Mouse (Mus musculus) hindbrain, embryonic 16.5 days (tissue): ENCODE measurements around the gene Samd10. TPM values are rescaled to one million over a fixed set of nuclear protein-coding genes. Genes with fewer than 3 reads are reported as not detected.

ENCODE experiments used
- ATAC-seq: fragments of 200-750 bp; cut with Nextera tagmentation; 2 replicates; pipeline ENCODE4 v1.8.0; 2017; ENCODE audit warnings: moderate TSS enrichment, moderate library complexity
- H3K27ac ChIP-seq: fragments of 300-500 bp; sonication (generic); 2 replicates; pipeline ENCODE4 v1.5.1; 2014; ENCODE audit warnings: low read depth, mild to moderate bottlenecking, control low read depth, low read length, moderate library complexity
- H3K27me3 ChIP-seq: fragments of 300-500 bp; sonication (generic); replicated peaks from 2 replicates; pipeline ENCODE4 v1.6.1; 2014; ENCODE audit warnings: low read length; ENCODE audit not compliant: control insufficient read depth, insufficient read depth
- H3K36me3 ChIP-seq: fragments of 300-500 bp; sonication (generic); 2 replicates; pipeline ENCODE4 v1.6.1; 2014; ENCODE audit warnings: mild to moderate bottlenecking, low read length, moderate library complexity, mixed read lengths; ENCODE audit not compliant: control insufficient read depth, insufficient read depth
- H3K4me1 ChIP-seq: fragments of 300-500 bp; sonication (generic); 2 replicates; pipeline ENCODE4 v1.6.1; 2014; ENCODE audit warnings: low read depth, low read length; ENCODE audit not compliant: control insufficient read depth, insufficient read depth
- H3K4me2 ChIP-seq: fragments of 300-500 bp; sonication (generic); 2 replicates; pipeline ENCODE4 v1.6.1; 2014; ENCODE audit warnings: mild to moderate bottlenecking, low read length, control low read depth, moderate library complexity
- H3K4me3 ChIP-seq: fragments of 300-500 bp; sonication (generic); 2 replicates; pipeline ENCODE4 v1.5.1; 2014; ENCODE audit warnings: mild to moderate bottlenecking, low read length, control low read depth, moderate library complexity
- H3K9ac ChIP-seq: fragments of 300-500 bp; sonication (generic); 2 replicates; pipeline ENCODE4 v1.6.1; 2014; ENCODE audit warnings: low read depth, mild to moderate bottlenecking, control low read depth, low read length, moderate library complexity
- H3K9me3 ChIP-seq: fragments of 300-500 bp; sonication (generic); 2 replicates; pipeline ENCODE4 v1.6.1; 2014; ENCODE audit warnings: mild to moderate bottlenecking, low read length, moderate library complexity; ENCODE audit not compliant: control insufficient read depth
- WGBS: fragments of 180-500 bp; shearing (Covaris S2); extraction: QIAGEN DNeasy Blood & Tissue Kit; methylation state at CpG from one replicate; pipeline ENCODE4 v1.1.7; 2014; 5-methylcytosine and 5-hydroxymethylcytosine counted together
- polyA plus RNA-seq: library from polyadenylated mRNA; unstranded; fragments of >200 nt; fragmentation: Nextera tagmentation; extraction: Ambion mirVana; gene quantifications from 2 replicates; pipeline ENCODE4 v1.2.1, GENCODE M21; 2015

Gene Samd10
- polyA plus RNA-seq, 1 experiment from 2014 or later: 192 TPM

DNA sequence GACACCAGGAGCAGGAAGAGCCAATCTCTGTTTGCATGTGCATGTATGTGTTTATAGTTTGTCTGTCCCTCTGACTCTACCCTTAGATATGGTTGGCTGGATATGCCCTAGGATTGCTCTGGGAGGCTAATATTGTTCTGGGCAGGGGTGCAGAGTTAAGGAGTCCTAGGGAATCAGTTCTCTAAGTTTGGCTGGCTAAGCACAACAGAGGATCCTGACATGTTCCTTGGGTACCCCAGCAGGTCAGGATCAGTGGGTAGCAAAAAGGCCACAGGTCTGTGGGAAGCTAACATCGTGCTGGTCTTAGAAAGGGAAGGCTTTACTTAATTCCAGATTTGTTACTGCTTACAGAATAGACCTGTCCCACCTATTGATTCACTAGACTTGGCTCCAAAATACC lies 19.3 kb downstream of the Samd10 start:
- H3K4me2 ChIP-seq: no peak overlapping the region
- H3K9ac ChIP-seq: no peak overlapping the region
- H3K36me3 ChIP-seq: peaks cover 12% of the 10 kb centered on the region; the same call in 1 of the 2 replicates
- no peak overlapping the region for H3K4me3 ChIP-seq
- WGBS: 100% methylated on average over 1 of the region's 1 CpGs
- H3K4me1 ChIP-seq: peaks cover 24% of the 10 kb centered on the region
- ATAC-seq: no peak
- H3K27me3 ChIP-seq: no peaks in the 10 kb centered on the region
- H3K27ac ChIP-seq: no peak overlapping the region
- H3K9me3 ChIP-seq: no peaks in the 10 kb centered on the region

DNA sequence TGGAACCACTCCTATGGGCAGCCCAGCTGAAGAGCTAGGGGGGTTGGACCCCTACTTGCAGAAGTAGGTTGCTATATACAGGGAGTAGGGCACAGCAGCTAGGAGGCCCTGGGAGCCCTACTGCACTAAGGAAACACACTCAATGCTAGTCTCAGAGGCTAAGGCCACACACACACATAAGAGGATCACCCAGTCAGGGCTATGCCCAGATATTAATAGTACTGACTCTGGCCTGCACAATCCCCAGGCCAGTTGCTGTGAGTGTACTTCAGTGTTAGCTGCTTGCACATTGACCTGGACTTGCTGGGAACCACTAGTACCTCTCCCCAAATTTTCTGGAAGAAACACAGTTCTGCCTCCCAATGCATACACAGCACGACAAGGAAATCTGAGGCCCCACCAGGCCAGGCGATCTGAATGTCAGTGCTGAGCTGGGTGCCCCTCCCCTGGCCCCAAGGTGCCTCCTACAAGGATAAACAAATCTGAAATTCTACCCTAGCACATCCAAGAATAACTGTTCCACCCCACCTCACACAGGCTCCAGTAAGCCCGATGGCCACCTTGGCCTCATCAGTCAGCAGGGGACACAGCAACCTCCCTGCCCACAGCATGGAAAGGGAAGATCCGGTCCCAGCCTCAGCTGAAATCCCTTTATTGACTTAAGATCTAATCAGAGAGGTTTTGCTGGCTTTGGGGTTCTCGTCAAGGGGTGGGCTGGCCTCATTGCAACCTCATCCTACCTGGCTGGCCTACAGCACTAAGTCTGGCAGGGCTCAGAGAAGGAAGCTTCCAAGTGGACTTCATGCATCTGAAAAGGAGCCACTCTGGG lies 20.0 kb downstream of the Samd10 start:
- no peak for ATAC-seq
- Histone ChIP-seq H3K36me3 (peaks cover 5% of the 10 kb centered on the region), H3K9ac (no peak overlapping the region), H3K27ac (no peak overlapping the region), H3K9me3 (no peaks in the 10 kb centered on the region), H3K4me2 (no peak overlapping the region), H3K27me3 (no peaks in the 10 kb centered on the region), H3K4me3 (no peak overlapping the region), H3K4me1 (peaks cover 24% of the 10 kb centered on the region)
- 78% methylated on average over 5 of the region's 5 CpGs for WGBS

- Histone ChIP-seq H3K9ac (no peak overlapping the region), H3K36me3 (no peaks in the 10 kb centered on the region; the same call in 1 of the 2 replicates), H3K27ac (no peak overlapping the region), H3K27me3 (no peaks in the 10 kb centered on the region), H3K9me3 (no peaks in the 10 kb centered on the region), H3K4me3 (no peak overlapping the region), H3K4me1 (peaks cover 24% of the 10 kb centered on the region), H3K4me2 (no peak overlapping the region)
- 77% methylated on average over 7 of the region's 7 CpGs for WGBS
- no peak for ATAC-seq
Measured at GRCm38 (mm10) chr2:181577981-181578581, 20.9 kb downstream of the Samd10 start.

GRCm38 (mm10) chr2:181577126-181577525 lies 21.9 kb downstream of the Samd10 start:
- H3K27me3 ChIP-seq: no peaks in the 10 kb centered on the region
- H3K9me3 ChIP-seq: no peaks in the 10 kb centered on the region
- no peak for ATAC-seq
- no peak overlapping the region for H3K27ac ChIP-seq
- H3K9ac ChIP-seq: no peak overlapping the region
- no peak overlapping the region for H3K4me2 ChIP-seq
- 38% methylated on average over 2 of the region's 2 CpGs for WGBS
- H3K4me1 ChIP-seq: peaks cover 21% of the 10 kb centered on the region
- no peaks in the 10 kb centered on the region; the same call in 1 of the 2 replicates for H3K36me3 ChIP-seq
- no peak overlapping the region for H3K4me3 ChIP-seq

DNA sequence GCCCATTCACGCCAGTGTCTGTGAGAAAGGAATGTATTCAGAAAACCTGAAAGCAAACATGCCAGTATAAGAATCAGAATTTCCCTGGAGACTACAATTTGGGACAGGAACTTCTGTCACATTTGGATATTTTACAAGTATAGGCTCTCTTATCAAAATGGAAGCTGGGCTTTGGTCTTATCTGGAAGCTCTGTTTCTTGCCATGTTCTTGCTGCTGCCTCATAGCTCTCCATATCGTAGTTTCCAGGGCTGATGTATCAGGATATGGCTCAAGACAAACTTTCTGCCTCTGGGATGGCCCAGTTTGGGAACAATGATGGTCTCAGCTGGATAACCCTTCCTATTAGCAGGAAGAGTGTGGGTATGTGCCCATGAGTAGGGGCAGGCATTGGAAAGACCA lies 22.4 kb downstream of the Samd10 start:
- peaks cover 18% of the 10 kb centered on the region for H3K4me1 ChIP-seq
- H3K4me3 ChIP-seq: no peak overlapping the region
- 94% methylated on average over 2 of the region's 2 CpGs for WGBS
- no peaks in the 10 kb centered on the region for H3K9me3 ChIP-seq
- H3K27me3 ChIP-seq: no peaks in the 10 kb centered on the region
- no peaks in the 10 kb centered on the region; the same call in 1 of the 2 replicates for H3K36me3 ChIP-seq
- no peak for ATAC-seq
- H3K9ac ChIP-seq: no peak overlapping the region
- H3K27ac ChIP-seq: no peak overlapping the region
- H3K4me2 ChIP-seq: no peak overlapping the region

DNA sequence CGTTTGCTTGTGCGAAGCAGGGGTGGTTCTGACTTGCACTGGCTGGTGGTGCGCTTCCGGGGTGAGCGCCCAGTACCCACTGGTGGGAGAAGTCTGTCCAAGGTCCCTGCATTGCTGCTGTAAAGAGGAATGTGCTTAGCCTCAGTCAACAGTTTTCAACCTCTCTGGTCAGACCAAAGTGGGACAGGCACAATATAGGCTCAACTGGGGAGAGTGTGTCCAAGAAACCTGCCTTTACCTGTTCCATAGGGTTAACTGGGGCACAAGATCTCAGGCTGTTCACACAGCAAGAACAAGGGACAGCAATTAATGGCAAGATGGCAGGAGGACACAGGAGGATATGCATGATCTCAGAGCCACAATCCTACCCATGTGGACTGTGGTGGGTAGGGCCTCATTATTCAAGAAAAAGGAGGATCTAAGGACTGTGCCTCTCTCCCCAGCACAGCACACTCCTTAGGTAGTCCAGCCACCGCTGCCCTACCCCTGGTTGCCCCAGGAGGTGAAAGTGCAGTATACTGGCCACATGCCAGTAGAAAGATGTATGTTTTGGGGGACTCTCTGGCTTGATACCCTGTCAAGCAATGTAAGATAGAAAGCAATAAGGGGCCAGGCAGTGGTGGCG lies 24.0 kb downstream of the Samd10 start:
- H3K9me3 ChIP-seq: no peaks in the 10 kb centered on the region
- WGBS: 95% methylated on average over 7 of the region's 7 CpGs
- no peak overlapping the region for H3K27ac ChIP-seq
- no peaks in the 10 kb centered on the region for H3K27me3 ChIP-seq
- ATAC-seq: no peak
- no peak overlapping the region for H3K4me2 ChIP-seq
- no peaks in the 10 kb centered on the region; the same call in 1 of the 2 replicates for H3K36me3 ChIP-seq
- no peak overlapping the region for H3K4me3 ChIP-seq
- peaks cover 7% of the 10 kb centered on the region for H3K4me1 ChIP-seq
- H3K9ac ChIP-seq: no peak overlapping the region

DNA sequence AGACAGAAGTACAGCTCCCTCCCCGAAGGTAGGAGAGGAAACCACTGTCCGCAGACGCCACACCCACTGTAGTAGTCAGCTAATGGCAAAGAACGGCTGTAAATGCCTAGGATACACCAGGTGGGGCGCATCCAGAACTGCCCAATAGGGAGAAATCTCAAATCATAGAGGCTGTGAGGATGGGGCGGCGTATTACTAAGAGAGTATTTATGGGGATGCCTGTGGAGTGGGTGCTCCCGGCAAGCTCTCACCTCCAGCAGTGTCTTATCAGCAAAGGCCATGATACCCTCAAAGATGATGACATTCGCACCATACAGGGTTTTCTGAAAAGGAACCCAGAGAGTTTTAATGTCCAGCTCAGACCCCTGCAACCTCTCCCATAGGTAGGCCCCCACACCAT lies 25.1 kb downstream of the Samd10 start:
- Histone ChIP-seq H3K27ac (no peak overlapping the region), H3K9me3 (no peaks in the 10 kb centered on the region), H3K4me2 (no peak overlapping the region), H3K36me3 (no peaks in the 10 kb centered on the region; the same call in 1 of the 2 replicates), H3K27me3 (no peaks in the 10 kb centered on the region), H3K4me1 (peaks cover 7% of the 10 kb centered on the region), H3K9ac (no peak overlapping the region), H3K4me3 (no peak overlapping the region)
- ATAC-seq: no peak
- 93% methylated on average over 9 of the region's 9 CpGs for WGBS

DNA sequence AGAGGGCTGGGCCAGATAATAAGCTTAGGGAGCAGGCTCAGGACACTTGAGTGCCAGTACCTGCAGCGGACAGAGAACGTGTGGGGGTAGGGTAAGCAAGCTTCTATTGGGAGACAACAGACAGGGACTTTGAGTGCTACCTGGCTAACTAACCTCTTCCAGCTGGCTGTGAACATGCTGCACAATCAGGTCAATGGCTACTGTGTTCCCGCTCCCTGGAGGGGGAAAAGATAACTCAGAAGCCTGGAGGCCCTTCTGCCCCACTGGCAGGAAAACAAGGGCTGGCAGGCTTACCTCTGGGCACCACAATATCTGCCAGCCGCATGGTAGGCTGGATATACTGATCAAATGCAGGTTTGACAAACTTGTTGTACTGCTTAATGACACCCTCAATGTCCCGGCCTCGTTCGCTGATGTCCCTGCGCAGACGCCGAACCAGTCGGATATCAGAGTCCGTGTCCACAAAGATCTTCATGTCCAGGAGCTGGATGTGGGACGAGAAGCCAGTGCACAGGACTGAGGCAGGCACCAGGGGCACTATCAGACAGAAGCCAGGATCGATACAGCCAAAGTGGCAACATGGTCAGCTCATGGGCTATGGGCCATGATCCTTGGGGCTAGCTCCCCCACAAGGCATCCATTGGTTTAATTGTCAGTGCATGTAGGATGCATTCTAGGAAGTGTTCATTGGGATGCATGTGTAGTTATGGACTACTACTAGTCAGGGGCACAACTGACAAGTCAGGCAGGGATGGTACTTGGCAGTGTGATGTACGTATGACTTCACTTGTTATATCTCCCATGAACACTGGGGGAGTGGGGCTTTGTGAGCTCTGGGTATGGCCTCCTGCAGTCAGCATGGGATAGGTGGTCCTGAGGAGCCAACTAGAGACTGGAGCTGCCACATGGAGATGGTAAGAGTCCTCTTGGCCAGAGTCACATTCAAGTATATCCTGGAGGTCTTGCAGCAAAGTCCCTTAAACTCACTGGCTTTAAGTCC lies 25.8 kb downstream of the Samd10 start:
- ATAC-seq: no peak
- no peak overlapping the region for H3K4me2 ChIP-seq
- no peak overlapping the region for H3K4me3 ChIP-seq
- no peak overlapping the region for H3K9ac ChIP-seq
- H3K9me3 ChIP-seq: no peaks in the 10 kb centered on the region
- no peak overlapping the region for H3K27ac ChIP-seq
- H3K36me3 ChIP-seq: no peaks in the 10 kb centered on the region; the same call in 1 of the 2 replicates
- peaks cover 7% of the 10 kb centered on the region for H3K4me1 ChIP-seq
- H3K27me3 ChIP-seq: no peaks in the 10 kb centered on the region
- 92% methylated on average over 15 of the region's 15 CpGs for WGBS
